Mouse (Mus musculus): ENCODE results near the gene Soga3.

GRCm38 (mm10) chr10:29211453-29211852 lies 67.8 kb downstream of the Soga3 start, which contains the start of gene 9330159F19Rik:
- TF ChIP-seq POLR2A (IDR thresholded peaks at IDR 0.05; ENCODE audit: control insufficient read depth, low read depth, low read length) (no peak), CTCF (IDR thresholded peaks at IDR 0.05; ENCODE audit: control insufficient read depth, insufficient read depth, insufficient replicate concordance, low read depth, low read length) (no peak)

All from testis, adult 2 months (tissue).